8 mouse cellular contexts compared by ENCODE assay signal in the genomic region with DNA sequence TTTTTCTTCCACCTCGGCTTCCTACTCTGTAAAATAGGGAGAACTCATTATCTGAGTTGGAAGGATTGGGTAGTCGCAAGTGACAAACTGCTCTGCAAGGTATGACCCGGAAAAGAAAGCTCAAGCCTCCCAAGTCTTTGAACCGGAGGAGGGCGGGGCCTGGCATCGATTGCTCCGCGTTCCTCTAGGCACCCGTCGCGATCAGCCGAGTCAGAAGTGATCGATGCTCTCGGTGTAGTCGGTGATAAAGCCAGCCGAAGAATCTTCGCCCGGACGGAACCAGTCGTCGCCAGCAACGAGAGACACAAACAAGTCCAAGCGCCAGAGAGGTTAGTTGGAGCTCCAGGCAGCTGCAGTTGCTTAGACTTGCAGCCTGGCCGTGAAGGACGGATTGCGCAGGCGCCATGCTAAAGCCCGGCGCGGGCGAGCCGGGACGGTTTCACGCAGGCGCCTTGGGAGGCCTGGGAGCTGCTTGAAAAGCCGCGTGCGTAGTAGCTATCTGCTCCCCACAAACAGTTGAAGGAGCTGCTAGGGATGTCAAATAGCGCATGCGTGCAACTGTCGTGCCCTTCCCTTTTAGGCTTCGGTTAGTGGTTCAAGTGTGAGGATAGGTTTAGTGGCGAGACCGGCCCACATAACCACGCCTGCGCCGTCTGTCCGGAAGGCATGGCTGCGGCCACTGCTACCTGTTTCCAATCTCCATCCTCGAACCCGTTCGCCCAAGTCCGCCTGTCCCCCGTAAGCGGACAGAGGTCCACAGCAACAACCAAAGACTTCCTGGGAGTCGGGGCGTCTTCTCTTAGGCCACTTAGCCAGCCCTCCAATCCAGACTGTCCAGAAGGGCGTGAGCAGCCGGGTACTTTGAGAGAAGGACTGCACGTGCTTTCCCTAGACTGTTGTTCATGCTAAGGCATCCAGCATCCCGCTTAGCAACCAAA. TPM values are rescaled to one million over a fixed set of nuclear protein-coding genes. Genes with fewer than 3 reads are reported as not detected.
DNase-seq lines count a peak whose midpoint lies in the region; ATAC-seq lines count a peak whose summit lies in the region.

A gene (plus strand): TSS at position 213 of the 938 bp plus-strand sequence.

- H3K4me3 ChIP-seq in hindbrain, embryonic 12.5 days, result peak within 1 kb of the TSS; percentile 47

- 2% methylated on average over 61 of the region's 61 CpGs for WGBS in hindbrain, embryonic 12.5 days

- H3K4me1 ChIP-seq in hindbrain, embryonic 12.5 days, result peaks cover 17% of the 10 kb centered on the region

- DNase-seq in NIH3T3 (ENCODE audit: low read depth), result peak; percentile 97
- peak; percentile 97 for DNase-seq in cerebellum, postnatal 10 days
- peak; percentile 87 to 88 for DNase-seq in frontal cortex, postnatal 10 days (ENCODE audit: low spot score in 2 of 2)
- DNase-seq in layer of hippocampus, postnatal 14 days (ENCODE audit: low spot score in 2 of 2), result peak; percentile 91 to 93
- DNase-seq in lung, postnatal 14 days, result peak; percentile 94
- DNase-seq in retina, adult 2 months (ENCODE audit: low read depth, low spot score), result peak; percentile 87
- peak; percentile 94 for DNase-seq in thymus, postnatal 36 days

- no peaks in the 10 kb centered on the region for H3K27me3 ChIP-seq in hindbrain, embryonic 12.5 days

- peak within 1 kb of the TSS; percentile 80 for H3K4me2 ChIP-seq in hindbrain, embryonic 12.5 days (replicated peaks)

- no peaks in the 10 kb centered on the region for H3K36me3 ChIP-seq in hindbrain, embryonic 12.5 days

- peak; percentile 97 for ATAC-seq in hindbrain, embryonic 12.5 days (ENCODE audit: low FRiP score)

- no peaks in the 10 kb centered on the region for H3K9me3 ChIP-seq in hindbrain, embryonic 12.5 days (replicated peaks)

- peak within 1 kb of the TSS; percentile 71 for H3K9ac ChIP-seq in hindbrain, embryonic 12.5 days

- peak within 1 kb of the TSS; percentile 94 for H3K27ac ChIP-seq in hindbrain, embryonic 12.5 days

RNA-seq across cellular contexts. Expression of the gene that starts here (rescaled TPM):
- polyA plus RNA-seq in hindbrain, embryonic 12.5 days (2016; fragmentation: Nextera tagmentation; extraction: Ambion mirVana), result 9.3 and 10.7 TPM in 2 replicates
- total RNA-seq in layer of hippocampus, postnatal 14 days (2021), result 1 to 10 TPM; 3.4 to 4.7 TPM

Comparison
In these comparisons a context has a peak if more than half of its experiments do, and no peak if none do; other contexts are left out.
1. Peak in every context shown above with its lines: DNase-seq, ATAC-seq, H3K4me3 ChIP-seq and H3K27ac ChIP-seq.